Mouse (Mus musculus): ENCODE results near the gene Shank1. TPM values are rescaled to one million over a fixed set of nuclear protein-coding genes. Genes with fewer than 3 reads are reported as not detected.

Shank1 gene
- polyA plus RNA-seq, 1 experiment from 2014 or later = 9.5 TPM

GRCm38 (mm10) chr7:44273446-44273845 lies 36.6 kb upstream of the Shank1 start:
- 64% methylated on average over 7 of the region's 7 CpGs for WGBS
- DNase-seq (ENCODE audit: low spot score) (no peak), ATAC-seq (no peak)
- no peaks in the 10 kb centered on the region for H3K36me3 ChIP-seq (ENCODE audit: control insufficient read depth, insufficient read depth, low read length)
- H3K27me3 ChIP-seq (replicated peaks; ENCODE audit: control insufficient read depth, insufficient read depth, low read length) = no peaks in the 10 kb centered on the region
- no peak overlapping the region for H3K9ac ChIP-seq (ENCODE audit: low read length)
- H3K27ac ChIP-seq (ENCODE audit: low read depth, low read length) = no peak overlapping the region
- no peaks in the 10 kb centered on the region for H3K9me3 ChIP-seq (replicated peaks; ENCODE audit: control insufficient read depth, low read length)
- H3K4me2 ChIP-seq (ENCODE audit: low read length) = no peak overlapping the region
- H3K4me1 ChIP-seq (ENCODE audit: control insufficient read depth, insufficient read depth, low read length) = no peaks in the 10 kb centered on the region
- no peak overlapping the region for H3K4me3 ChIP-seq (ENCODE audit: low read depth, low read length)

GRCm38 (mm10) chr7:44274096-44274495 lies 36.0 kb upstream of the Shank1 start:
- H3K36me3 ChIP-seq (ENCODE audit: control insufficient read depth, insufficient read depth, low read length) = no peaks in the 10 kb centered on the region
- H3K27ac ChIP-seq (ENCODE audit: low read depth, low read length) = no peak overlapping the region
- no peak overlapping the region for H3K4me3 ChIP-seq (ENCODE audit: low read depth, low read length)
- DNase-seq (ENCODE audit: low spot score) (no peak), ATAC-seq (no peak)
- H3K4me2 ChIP-seq (ENCODE audit: low read length) = no peak overlapping the region
- H3K9me3 ChIP-seq (replicated peaks; ENCODE audit: control insufficient read depth, low read length) = no peaks in the 10 kb centered on the region
- WGBS = 44% methylated on average over 11 of the region's 11 CpGs
- no peak overlapping the region for H3K9ac ChIP-seq (ENCODE audit: low read length)
- H3K27me3 ChIP-seq (replicated peaks; ENCODE audit: control insufficient read depth, insufficient read depth, low read length) = no peaks in the 10 kb centered on the region
- H3K4me1 ChIP-seq (ENCODE audit: control insufficient read depth, insufficient read depth, low read length) = no peaks in the 10 kb centered on the region

GRCm38 (mm10) chr7:44275546-44275945 lies 34.5 kb upstream of the Shank1 start:
- H3K4me1 ChIP-seq (ENCODE audit: control insufficient read depth, insufficient read depth, low read length) = no peaks in the 10 kb centered on the region
- no peak overlapping the region for H3K9ac ChIP-seq (ENCODE audit: low read length)
- H3K9me3 ChIP-seq (replicated peaks; ENCODE audit: control insufficient read depth, low read length) = no peaks in the 10 kb centered on the region
- ATAC-seq = no peak
- no peak overlapping the region for H3K4me3 ChIP-seq (ENCODE audit: low read depth, low read length)
- DNase-seq (ENCODE audit: low spot score) = no peak
- 81% methylated on average over 3 of the region's 3 CpGs for WGBS
- H3K36me3 ChIP-seq (ENCODE audit: control insufficient read depth, insufficient read depth, low read length) = no peaks in the 10 kb centered on the region
- no peak overlapping the region for H3K4me2 ChIP-seq (ENCODE audit: low read length)
- H3K27me3 ChIP-seq (replicated peaks; ENCODE audit: control insufficient read depth, insufficient read depth, low read length) = no peaks in the 10 kb centered on the region
- H3K27ac ChIP-seq (ENCODE audit: low read depth, low read length) = no peak overlapping the region

- Histone ChIP-seq H3K36me3 (ENCODE audit: control insufficient read depth, insufficient read depth, low read length) (no peaks in the 10 kb centered on the region), H3K27me3 (replicated peaks; ENCODE audit: control insufficient read depth, insufficient read depth, low read length) (no peaks in the 10 kb centered on the region), H3K4me1 (ENCODE audit: control insufficient read depth, insufficient read depth, low read length) (no peaks in the 10 kb centered on the region), H3K9ac (ENCODE audit: low read length) (no peak overlapping the region), H3K4me3 (ENCODE audit: low read depth, low read length) (no peak overlapping the region), H3K4me2 (ENCODE audit: low read length) (no peak overlapping the region), H3K9me3 (replicated peaks; ENCODE audit: control insufficient read depth, low read length) (no peaks in the 10 kb centered on the region), H3K27ac (ENCODE audit: low read depth, low read length) (no peak overlapping the region)
- WGBS = 72% methylated on average over 9 of the region's 10 CpGs
- DNase-seq (ENCODE audit: low spot score) (no peak), ATAC-seq (no peak)
These were observed 33.4 kb upstream of the Shank1 start for GRCm38 (mm10) chr7:44276461-44277249.

- no peaks in the 10 kb centered on the region for H3K4me1 ChIP-seq (ENCODE audit: control insufficient read depth, insufficient read depth, low read length)
- H3K36me3 ChIP-seq (ENCODE audit: control insufficient read depth, insufficient read depth, low read length) = no peaks in the 10 kb centered on the region
- no peak overlapping the region for H3K27ac ChIP-seq (ENCODE audit: low read depth, low read length)
- no peak overlapping the region for H3K9ac ChIP-seq (ENCODE audit: low read length)
- DNase-seq (ENCODE audit: low spot score) = peak; percentile 46
- ATAC-seq = no peak
- WGBS = 48% methylated on average over 2 of the region's 2 CpGs
- H3K4me3 ChIP-seq (ENCODE audit: low read depth, low read length) = no peak overlapping the region
- no peaks in the 10 kb centered on the region for H3K27me3 ChIP-seq (replicated peaks; ENCODE audit: control insufficient read depth, insufficient read depth, low read length)
- H3K4me2 ChIP-seq (ENCODE audit: low read length) = no peak overlapping the region
- H3K9me3 ChIP-seq (replicated peaks; ENCODE audit: control insufficient read depth, low read length) = no peaks in the 10 kb centered on the region
These were observed 32.8 kb upstream of the Shank1 start for GRCm38 (mm10) chr7:44277250-44277622.

GRCm38 (mm10) chr7:44280959-44281358 lies 29.1 kb upstream of the Shank1 start:
- H3K4me2 ChIP-seq (ENCODE audit: low read length) = no peak overlapping the region
- no peaks in the 10 kb centered on the region for H3K36me3 ChIP-seq (ENCODE audit: control insufficient read depth, insufficient read depth, low read length)
- no peaks in the 10 kb centered on the region for H3K27me3 ChIP-seq (replicated peaks; ENCODE audit: control insufficient read depth, insufficient read depth, low read length)
- H3K9me3 ChIP-seq (replicated peaks; ENCODE audit: control insufficient read depth, low read length) = no peaks in the 10 kb centered on the region
- H3K4me1 ChIP-seq (ENCODE audit: control insufficient read depth, insufficient read depth, low read length) = no peaks in the 10 kb centered on the region
- H3K4me3 ChIP-seq (ENCODE audit: low read depth, low read length) = no peak overlapping the region
- H3K9ac ChIP-seq (ENCODE audit: low read length) = no peak overlapping the region
- no peak for ATAC-seq
- DNase-seq (ENCODE audit: low spot score) = peak; percentile 26
- 69% methylated on average over 1 of the region's 1 CpGs for WGBS
- no peak overlapping the region for H3K27ac ChIP-seq (ENCODE audit: low read depth, low read length)

- H3K9ac ChIP-seq (ENCODE audit: low read length) = no peak overlapping the region
- no peaks in the 10 kb centered on the region for H3K4me1 ChIP-seq (ENCODE audit: control insufficient read depth, insufficient read depth, low read length)
- DNase-seq (ENCODE audit: low spot score) = peak; percentile 40
- no peaks in the 10 kb centered on the region for H3K9me3 ChIP-seq (replicated peaks; ENCODE audit: control insufficient read depth, low read length)
- ATAC-seq = no peak
- 84% methylated on average over 7 of the region's 7 CpGs for WGBS
- no peak overlapping the region for H3K27ac ChIP-seq (ENCODE audit: low read depth, low read length)
- no peak overlapping the region for H3K4me3 ChIP-seq (ENCODE audit: low read depth, low read length)
- H3K36me3 ChIP-seq (ENCODE audit: control insufficient read depth, insufficient read depth, low read length) = no peaks in the 10 kb centered on the region
- H3K4me2 ChIP-seq (ENCODE audit: low read length) = no peak overlapping the region
- no peaks in the 10 kb centered on the region for H3K27me3 ChIP-seq (replicated peaks; ENCODE audit: control insufficient read depth, insufficient read depth, low read length)
These were observed 28.5 kb upstream of the Shank1 start for GRCm38 (mm10) chr7:44281586-44281985.

GRCm38 (mm10) chr7:44287760-44288159 lies 22.3 kb upstream of the Shank1 start:
- Histone ChIP-seq H3K27me3 (replicated peaks; ENCODE audit: control insufficient read depth, insufficient read depth, low read length) (no peaks in the 10 kb centered on the region), H3K4me1 (ENCODE audit: control insufficient read depth, insufficient read depth, low read length) (no peaks in the 10 kb centered on the region), H3K36me3 (ENCODE audit: control insufficient read depth, insufficient read depth, low read length) (no peaks in the 10 kb centered on the region), H3K27ac (ENCODE audit: low read depth, low read length) (no peak overlapping the region), H3K4me3 (ENCODE audit: low read depth, low read length) (no peak overlapping the region), H3K9ac (ENCODE audit: low read length) (no peak overlapping the region), H3K9me3 (replicated peaks; ENCODE audit: control insufficient read depth, low read length) (no peaks in the 10 kb centered on the region), H3K4me2 (ENCODE audit: low read length) (no peak overlapping the region)
- ATAC-seq (no peak), DNase-seq (ENCODE audit: low spot score) (no peak)
- 80% methylated on average over 7 of the region's 7 CpGs for WGBS

- DNase-seq (ENCODE audit: low spot score) (no peak), ATAC-seq (no peak)
- Histone ChIP-seq H3K4me2 (ENCODE audit: low read length) (no peak overlapping the region), H3K9me3 (replicated peaks; ENCODE audit: control insufficient read depth, low read length) (no peaks in the 10 kb centered on the region), H3K27me3 (replicated peaks; ENCODE audit: control insufficient read depth, insufficient read depth, low read length) (no peaks in the 10 kb centered on the region), H3K9ac (ENCODE audit: low read length) (no peak overlapping the region), H3K4me1 (ENCODE audit: control insufficient read depth, insufficient read depth, low read length) (no peaks in the 10 kb centered on the region), H3K4me3 (ENCODE audit: low read depth, low read length) (no peak overlapping the region), H3K36me3 (ENCODE audit: control insufficient read depth, insufficient read depth, low read length) (no peaks in the 10 kb centered on the region), H3K27ac (ENCODE audit: low read depth, low read length) (no peak overlapping the region)
- WGBS = 78% methylated on average over 4 of the region's 4 CpGs
These were observed 19.1 kb upstream of the Shank1 start for GRCm38 (mm10) chr7:44290986-44291385.

Measured in forebrain, embryonic 14.5 days (tissue).